Mouse (Mus musculus): Measurements from ENCODE around the gene Kctd21. TPM values are rescaled to one million over a fixed set of nuclear protein-coding genes. Genes with fewer than 3 reads are reported as not detected.

The Kctd21 gene
- 5.1 TPM for polyA plus RNA-seq (2021)

DNA sequence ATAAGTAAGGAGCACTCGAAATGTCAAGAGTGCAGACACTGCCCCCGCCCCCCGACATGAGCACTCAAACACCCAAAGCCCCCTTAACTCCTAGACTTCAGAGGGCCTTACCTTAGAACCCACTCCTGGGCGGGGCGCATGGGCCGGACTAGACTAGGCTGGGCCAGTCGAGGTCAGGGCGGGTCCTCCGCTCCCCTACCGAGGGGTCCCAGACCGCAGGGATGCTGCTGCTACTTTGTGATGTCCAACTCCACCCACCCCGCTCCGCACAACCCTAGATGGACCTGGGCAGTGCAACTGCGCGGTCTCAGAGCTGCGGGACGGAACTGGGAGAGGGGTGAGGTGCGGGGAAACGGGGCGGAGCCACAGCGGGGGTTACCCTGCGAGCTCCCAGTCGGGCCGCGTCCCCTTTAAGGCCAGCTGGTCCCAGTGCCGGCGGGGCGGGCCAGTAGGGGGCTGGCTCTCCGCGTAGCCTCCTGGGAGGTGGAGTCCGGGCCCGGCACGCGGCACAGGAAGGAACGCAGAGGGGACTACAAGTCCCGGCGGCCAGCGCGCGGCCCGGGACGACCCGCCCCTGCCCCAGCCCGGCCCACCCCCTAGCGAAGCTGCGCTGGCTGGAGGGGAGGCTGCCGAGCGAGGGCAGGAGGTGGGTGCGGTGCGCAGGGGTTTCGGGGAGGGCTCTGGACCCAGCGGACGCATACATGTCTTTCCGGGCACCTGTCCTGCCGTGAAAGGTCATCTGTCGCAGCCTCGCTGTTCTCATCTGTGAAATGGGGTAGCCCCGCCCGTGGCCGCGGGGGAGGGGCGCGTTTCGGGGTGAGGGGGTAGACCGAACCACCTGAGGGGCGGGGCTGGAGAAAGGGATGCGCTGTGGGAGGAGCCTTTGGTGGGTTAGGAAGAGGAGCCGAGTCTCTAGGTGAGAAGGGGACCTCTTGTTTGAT is at the start of gene Kctd21, which contains the start of gene Usp35:
Gene Kctd21 (plus strand): TSS at position 602 of the 941 bp plus-strand sequence.
Gene Usp35 (minus strand): TSS at position 295 of the 941 bp plus-strand sequence.
- ATAC-seq (peak; percentile 98), DNase-seq (ENCODE audit: low read depth, low spot score) (peak; percentile 39)
- H3K27me3 ChIP-seq: no peaks in the 10 kb centered on the region
- in situ Hi-C loops (cut with MboI; ENCODE audit: low pct_unique_long_range_greater_than_20kb): no loop called here
- no peak for TF ChIP-seq CTCF (IDR thresholded peaks at IDR 0.05)
- CTCF ChIA-PET: no interaction called here
- POLR2A ChIA-PET: no interaction called here

GRCm38 (mm10) chr7:97296986-97297385 is 35.1 kb upstream of the Kctd21 start:
- ChIA-PET CTCF (interaction anchor here (0.9 to 2.6 kb wide), 18 partner anchors 9 to 346 kb away, joined by 3 to 17 read pairs (median 4); partner anchors contain the start of gene Nars2), POLR2A (no interaction called here)
- in situ Hi-C loops (cut with MboI; ENCODE audit: low pct_unique_long_range_greater_than_20kb): loop anchor here (5.0 kb wide), 2 partner anchors 215 to 325 kb away; partner anchors contain the start of gene Gab2
- DNase-seq (ENCODE audit: low read depth, low spot score): no peak
- ATAC-seq: no peak
- H3K27me3 ChIP-seq: no peaks in the 10 kb centered on the region
- TF ChIP-seq CTCF (IDR thresholded peaks at IDR 0.05): no peak

- no peaks in the 10 kb centered on the region for H3K27me3 ChIP-seq
- POLR2A ChIA-PET: no interaction called here
- DNase-seq (ENCODE audit: low read depth, low spot score) (peak; percentile 7), ATAC-seq (no peak)
- CTCF ChIA-PET: interaction anchor here (0.6 to 2.6 kb wide), 22 partner anchors 8 to 346 kb away, joined by 3 to 17 read pairs (median 3); partner anchors contain the start of gene Nars2
- in situ Hi-C loops (cut with MboI; ENCODE audit: low pct_unique_long_range_greater_than_20kb): loop anchor here (5.0 kb wide), 2 partner anchors 215 to 325 kb away; partner anchors contain the start of gene Gab2
- TF ChIP-seq CTCF (IDR thresholded peaks at IDR 0.05): peak; percentile 77
Measured at GRCm38 (mm10) chr7:97297466-97297865, 34.7 kb upstream of the Kctd21 start.

DNA sequence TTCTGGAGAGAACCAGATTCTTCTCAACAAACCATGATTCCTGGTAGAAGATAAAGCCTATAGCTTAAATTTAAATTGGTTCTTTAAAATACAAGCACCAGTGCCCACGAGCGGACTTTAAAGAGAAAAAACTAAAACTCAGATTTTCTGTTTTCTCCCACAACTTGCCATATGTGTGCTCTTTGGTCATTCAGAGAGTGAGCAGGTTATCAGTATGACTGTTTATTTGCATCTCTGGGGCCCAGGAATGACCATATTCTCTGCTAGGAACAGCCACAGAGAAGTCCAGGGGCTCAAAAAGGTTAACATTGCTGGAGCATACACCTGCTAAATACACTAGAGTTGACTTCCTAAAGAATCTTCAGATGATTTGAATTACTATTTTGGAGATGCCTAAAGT is 33.8 kb upstream of the Kctd21 start:
- no peak for DNase-seq (ENCODE audit: low read depth, low spot score)
- in situ Hi-C loops (cut with MboI; ENCODE audit: low pct_unique_long_range_greater_than_20kb): loop anchor here (5.0 kb wide), 2 partner anchors 216 to 326 kb away; partner anchors contain the start of gene Gab2
- ATAC-seq: no peak
- H3K27me3 ChIP-seq: no peaks in the 10 kb centered on the region
- no peak for TF ChIP-seq CTCF (IDR thresholded peaks at IDR 0.05)
- CTCF ChIA-PET: interaction anchor here (0.7 to 2.6 kb wide), 14 partner anchors 8 to 330 kb away, joined by 3 to 17 read pairs (median 4); no protein-coding TSS in a partner anchor
- POLR2A ChIA-PET: no interaction called here

DNA sequence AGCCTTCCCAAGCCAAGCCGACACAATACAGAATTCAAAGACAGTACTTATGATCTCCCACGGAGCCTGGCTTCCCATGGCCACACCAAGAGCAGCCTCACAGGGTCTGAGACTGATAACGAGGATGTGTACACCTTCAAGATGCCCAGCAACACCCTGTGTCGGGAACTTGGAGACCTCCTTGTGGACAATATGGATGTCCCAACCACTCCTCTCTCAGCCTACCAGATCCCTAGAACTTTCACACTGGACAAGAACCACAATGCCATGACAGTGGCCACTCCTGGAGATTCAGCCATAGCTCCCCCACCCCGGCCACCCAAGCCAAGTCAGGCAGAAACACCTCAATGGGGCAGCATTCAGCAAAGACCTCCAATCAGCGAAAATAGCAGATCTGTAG is 33.2 kb upstream of the Kctd21 start:
- H3K27me3 ChIP-seq: no peaks in the 10 kb centered on the region
- TF ChIP-seq CTCF (IDR thresholded peaks at IDR 0.05): no peak
- in situ Hi-C loops (cut with MboI; ENCODE audit: low pct_unique_long_range_greater_than_20kb): loop anchor here (5.0 kb wide), 2 partner anchors 217 to 327 kb away; partner anchors contain the start of gene Gab2
- DNase-seq (ENCODE audit: low read depth, low spot score): no peak
- ChIA-PET POLR2A (no interaction called here), CTCF (interaction anchor here (0.8 to 2.3 kb wide), 4 partner anchors 12 to 329 kb away, joined by 3 to 12 read pairs (median 3); no protein-coding TSS in a partner anchor)
- no peak for ATAC-seq

- ChIA-PET POLR2A (interaction anchor here (0.6 kb wide), 1 partner anchor 346 kb away, joined by 3 read pairs; no protein-coding TSS in a partner anchor), CTCF (no interaction called here)
- ATAC-seq: no peak
- in situ Hi-C loops (cut with MboI; ENCODE audit: low pct_unique_long_range_greater_than_20kb): no loop called here
- no peak for DNase-seq (ENCODE audit: low read depth, low spot score)
- TF ChIP-seq CTCF (IDR thresholded peaks at IDR 0.05): no peak
- no peaks in the 10 kb centered on the region for H3K27me3 ChIP-seq
Measured at GRCm38 (mm10) chr7:97300914-97301313, 31.2 kb upstream of the Kctd21 start.

- CTCF ChIA-PET: no interaction called here
- DNase-seq (ENCODE audit: low read depth, low spot score) (no peak), ATAC-seq (no peak)
- in situ Hi-C loops (cut with MboI; ENCODE audit: low pct_unique_long_range_greater_than_20kb): no loop called here
- no peaks in the 10 kb centered on the region for H3K27me3 ChIP-seq
- TF ChIP-seq CTCF (IDR thresholded peaks at IDR 0.05): no peak
- POLR2A ChIA-PET: interaction anchor here (0.6 kb wide), 1 partner anchor 347 kb away, joined by 3 read pairs; no protein-coding TSS in a partner anchor
Measured at GRCm38 (mm10) chr7:97301321-97301720, 30.8 kb upstream of the Kctd21 start.

DNA sequence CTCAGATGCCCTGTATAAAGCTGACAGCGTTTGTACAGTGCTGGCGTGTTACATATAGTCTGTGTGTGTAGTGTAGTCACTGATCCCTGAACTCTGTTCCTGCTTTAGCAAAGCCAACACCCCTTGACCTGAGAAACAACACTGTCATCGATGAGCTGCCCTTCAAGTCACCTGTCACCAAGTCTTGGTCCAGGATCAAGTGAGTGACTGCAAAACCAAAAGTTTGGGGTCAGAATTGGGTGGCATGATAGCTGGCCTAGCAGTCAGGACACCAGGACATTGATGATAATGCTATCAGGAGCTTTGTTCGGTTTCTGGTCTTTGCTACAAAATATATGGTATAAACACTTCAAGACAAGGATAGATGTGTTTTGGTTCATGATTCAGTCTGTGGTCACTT is 29.9 kb upstream of the Kctd21 start:
- ChIA-PET CTCF (interaction anchor here (0.8 to 0.9 kb wide), 2 partner anchors 12 to 223 kb away, joined by 3 to 4 read pairs; no protein-coding TSS in a partner anchor), POLR2A (no interaction called here)
- ATAC-seq (no peak), DNase-seq (ENCODE audit: low read depth, low spot score) (no peak)
- TF ChIP-seq CTCF (IDR thresholded peaks at IDR 0.05): no peak
- H3K27me3 ChIP-seq: no peaks in the 10 kb centered on the region
- in situ Hi-C loops (cut with MboI; ENCODE audit: low pct_unique_long_range_greater_than_20kb): no loop called here

DNA sequence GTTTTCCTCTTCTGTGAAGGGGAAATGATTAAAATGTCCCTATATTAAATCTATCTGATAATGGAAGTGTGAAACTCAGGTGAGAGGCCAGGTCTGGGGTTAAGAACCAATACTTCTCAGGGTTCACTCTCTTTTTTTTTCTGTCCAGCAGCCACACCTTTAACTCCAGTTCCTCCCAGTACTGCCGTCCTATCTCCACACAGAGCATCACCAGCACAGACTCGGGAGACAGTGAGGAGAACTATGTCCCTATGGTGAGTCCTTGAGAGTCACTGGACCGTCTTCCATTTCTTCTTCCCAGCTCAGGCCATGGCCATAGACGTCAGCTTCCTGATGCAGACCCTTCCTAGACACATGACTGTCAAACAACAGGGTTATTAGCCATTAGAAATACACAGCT is 29.3 kb upstream of the Kctd21 start:
- ATAC-seq (no peak), DNase-seq (ENCODE audit: low read depth, low spot score) (no peak)
- no peak for TF ChIP-seq CTCF (IDR thresholded peaks at IDR 0.05)
- no peaks in the 10 kb centered on the region for H3K27me3 ChIP-seq
- POLR2A ChIA-PET: no interaction called here
- CTCF ChIA-PET: interaction anchor here (0.8 to 0.9 kb wide), 2 partner anchors 11 to 223 kb away, joined by 3 to 4 read pairs; no protein-coding TSS in a partner anchor
- in situ Hi-C loops (cut with MboI; ENCODE audit: low pct_unique_long_range_greater_than_20kb): no loop called here

- DNase-seq (ENCODE audit: low read depth, low spot score) (no peak), ATAC-seq (no peak)
- no peak for TF ChIP-seq CTCF (IDR thresholded peaks at IDR 0.05)
- in situ Hi-C loops (cut with MboI; ENCODE audit: low pct_unique_long_range_greater_than_20kb): no loop called here
- no peaks in the 10 kb centered on the region for H3K27me3 ChIP-seq
- ChIA-PET POLR2A (no interaction called here), CTCF (no interaction called here)
Measured at GRCm38 (mm10) chr7:97303614-97304013, 28.5 kb upstream of the Kctd21 start.

DNA sequence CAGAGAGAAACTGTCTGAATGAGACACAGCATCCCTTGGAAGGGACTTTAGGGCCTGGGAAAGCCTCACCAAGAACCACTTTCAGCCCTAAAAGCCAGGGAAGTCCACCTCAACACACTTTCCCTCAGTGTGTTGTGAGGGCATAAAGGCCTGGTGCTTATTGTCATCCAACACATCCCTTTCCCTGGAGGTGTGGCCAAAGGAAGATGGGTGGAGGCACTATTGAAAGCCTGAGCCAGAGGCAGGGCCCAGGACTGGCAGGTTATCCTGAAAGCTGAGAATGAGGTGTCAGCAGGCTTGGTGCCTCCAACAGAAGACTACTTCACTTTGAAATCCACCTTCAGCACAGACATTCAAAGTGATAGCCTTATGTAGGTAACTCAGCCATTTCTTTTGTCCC is 27.7 kb upstream of the Kctd21 start:
- DNase-seq (ENCODE audit: low read depth, low spot score) (no peak), ATAC-seq (no peak)
- CTCF ChIA-PET: no interaction called here
- in situ Hi-C loops (cut with MboI; ENCODE audit: low pct_unique_long_range_greater_than_20kb): no loop called here
- no peak for TF ChIP-seq CTCF (IDR thresholded peaks at IDR 0.05)
- H3K27me3 ChIP-seq: no peaks in the 10 kb centered on the region
- POLR2A ChIA-PET: no interaction called here

All from Patski (cell line).